In the genomic region with DNA sequence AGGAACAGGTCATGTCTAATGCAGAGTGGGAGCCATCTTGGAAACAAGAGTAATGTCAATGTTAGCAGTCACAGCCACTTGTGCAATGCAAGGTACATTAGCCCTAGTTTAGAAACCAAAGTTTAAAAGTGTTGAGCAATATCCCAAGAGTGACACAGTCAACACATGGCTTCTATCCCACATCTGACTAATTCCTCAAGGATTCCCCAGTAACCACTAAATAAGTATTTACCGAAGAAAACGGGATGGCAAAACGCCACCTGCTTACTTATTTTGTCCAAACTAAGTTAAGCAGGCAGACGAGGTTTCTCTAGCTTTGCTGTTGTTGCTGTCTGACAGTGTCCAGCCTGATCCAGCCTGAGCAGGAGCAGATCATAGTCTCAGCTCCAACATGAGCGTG, we compare ENCODE assay signal across 15 mouse cellular contexts.
A peak's percentile ranks its signal among the peaks of the same experiment; 100 is the strongest.
DNase-seq lines count a peak whose midpoint lies in the region; ATAC-seq and TF ChIP-seq lines count a peak whose summit lies in the region.
"Had no signal": no experiment of that assay in that cellular context is flagged by ENCODE, and none has a peak within 500 bp of the region (broad histone marks: within the 10 kb centered on the region; RNA-seq: fewer than 3 reads in every experiment).

No protein-coding gene starts in this region.

- H3K9me3 ChIP-seq in liver, embryonic 12.5 days (replicated peaks), result no peaks in the 10 kb centered on the region
- no peaks in the 10 kb centered on the region for H3K9me3 ChIP-seq in midbrain, embryonic 10.5 days (replicated peaks)
- H3K9me3 ChIP-seq: embryonic facial prominence, embryonic 15.5 days; midbrain, embryonic 12.5 days had no signal

- H3K27me3 ChIP-seq in liver, adult 2 months (ENCODE audit: control insufficient read depth, insufficient read depth, low read length), result no peaks in the 10 kb centered on the region
- H3K27me3 ChIP-seq in liver, embryonic 12.5 days (replicated peaks), result no peaks in the 10 kb centered on the region
- H3K27me3 ChIP-seq in Patski, result no peaks in the 10 kb centered on the region
- no peaks in the 10 kb centered on the region for H3K27me3 ChIP-seq in midbrain, embryonic 10.5 days (ENCODE audit: low read depth, poor library complexity, severe bottlenecking)
- H3K27me3 ChIP-seq: embryonic facial prominence, embryonic 15.5 days; midbrain, embryonic 12.5 days had no signal

- peak; percentile 85 for DNase-seq in liver, adult 2 months (ENCODE audit: extremely low read depth, low read depth, low spot score)
- DNase-seq in Patski (ENCODE audit: low read depth, low spot score), result peak; percentile 30
- DNase-seq in adrenal gland, postnatal 25 days, result peak; percentile 26
- DNase-seq in lung, postnatal 14 days, result peak; percentile 18
- DNase-seq in right cerebral cortex, postnatal 25 days, result no peak
- no peak for DNase-seq in thymus, postnatal 25 days
- no peak for DNase-seq in midbrain, embryonic 10.5 days (ENCODE audit: low spot score)
- DNase-seq: cerebellum, adult 11-12 months; kidney, postnatal 25 days; lung, embryonic 14.5 days had no signal

- no peak overlapping the region for H3K27ac ChIP-seq in liver, adult 2 months (replicated peaks; ENCODE audit: insufficient read depth, low read depth, low read length)
- no peak overlapping the region for H3K27ac ChIP-seq in liver, embryonic 12.5 days
- H3K27ac ChIP-seq in midbrain, embryonic 10.5 days (replicated peaks), result no peak overlapping the region
- H3K27ac ChIP-seq: embryonic facial prominence, embryonic 15.5 days; midbrain, embryonic 12.5 days had no signal

- CTCF ChIA-PET in Patski (lab: Charles Lee), result no interaction called here

- no peak for TF ChIP-seq POLR2A in liver, adult 2 months (IDR thresholded peaks at IDR 0.05; ENCODE audit: extremely low read depth, insufficient read depth, low read length)

- no peaks in the 10 kb centered on the region; the same call in 1 of the 2 replicates for H3K4me1 ChIP-seq in liver, adult 2 months (ENCODE audit: control insufficient read depth, insufficient read depth, low read length)
- H3K4me1 ChIP-seq in liver, embryonic 12.5 days, result no peaks in the 10 kb centered on the region
- H3K4me1 ChIP-seq in midbrain, embryonic 10.5 days, result no peaks in the 10 kb centered on the region
- H3K4me1 ChIP-seq: embryonic facial prominence, embryonic 15.5 days; midbrain, embryonic 12.5 days had no signal

- H3K9ac ChIP-seq in liver, adult 2 months (ENCODE audit: low read depth, low read length), result no peak overlapping the region
- H3K9ac ChIP-seq in liver, embryonic 12.5 days, result no peak overlapping the region
- H3K9ac ChIP-seq: embryonic facial prominence, embryonic 15.5 days; lung, embryonic 14.5 days; midbrain, embryonic 12.5 days had no signal

- TF ChIP-seq CTCF in liver, adult 2 months (IDR thresholded peaks at IDR 0.05; ENCODE audit: low read depth, low read length), result no peak
- TF ChIP-seq CTCF in Patski (IDR thresholded peaks at IDR 0.05), result no peak

- 57% methylated on average over 5 of the region's 5 CpGs for WGBS in liver, adult 2 months
- 70% methylated on average over 5 of the region's 5 CpGs for WGBS in liver, embryonic 12.5 days (ENCODE audit: insufficient replicate concordance)
- 92% methylated on average over 5 of the region's 5 CpGs for WGBS in midbrain, embryonic 10.5 days

- POLR2A ChIA-PET in Patski (lab: Charles Lee), result no interaction called here

- no peak for ATAC-seq in liver, embryonic 12.5 days
- ATAC-seq in Patski, result no peak
- ATAC-seq: forebrain, embryonic 14.5 days; intestine, postnatal 0 days had no signal

- H3K4me3 ChIP-seq in liver, adult 2 months (ENCODE audit: insufficient read depth, low read depth, low read length), result no peak overlapping the region
- H3K4me3 ChIP-seq in liver, embryonic 12.5 days, result no peak overlapping the region
- no peak overlapping the region for H3K4me3 ChIP-seq in midbrain, embryonic 10.5 days
- H3K4me3 ChIP-seq: embryonic facial prominence, embryonic 15.5 days; midbrain, embryonic 12.5 days had no signal

- no peak overlapping the region for H3K4me2 ChIP-seq in liver, embryonic 12.5 days
- H3K4me2 ChIP-seq: embryonic facial prominence, embryonic 15.5 days; lung, embryonic 14.5 days; midbrain, embryonic 12.5 days had no signal

- H3K79me2 ChIP-seq in liver, adult 2 months (ENCODE audit: control insufficient read depth, insufficient read depth, low read length), result no peaks in the 10 kb centered on the region

- in situ Hi-C loops in Patski (cut with MboI; ENCODE audit: low pct_unique_long_range_greater_than_20kb), result no loop called here

- no peaks in the 10 kb centered on the region for H3K36me3 ChIP-seq in liver, adult 2 months (ENCODE audit: control insufficient read depth, insufficient read depth, low read length)
- H3K36me3 ChIP-seq in liver, embryonic 12.5 days, result no peaks in the 10 kb centered on the region
- no peaks in the 10 kb centered on the region for H3K36me3 ChIP-seq in midbrain, embryonic 10.5 days
- H3K36me3 ChIP-seq: embryonic facial prominence, embryonic 15.5 days; midbrain, embryonic 12.5 days had no signal

Comparison
In these comparisons a context has a peak if more than half of its experiments do, and no peak if none do; other contexts are left out.
1. DNase-seq: peak in liver, adult 2 months (single experiment), Patski (single experiment), adrenal gland, postnatal 25 days (single experiment) and lung, postnatal 14 days (single experiment); none in right cerebral cortex, postnatal 25 days (single experiment), thymus, postnatal 25 days (single experiment) and midbrain, embryonic 10.5 days (single experiment).